Mouse (Mus musculus) heart, embryonic 16.5 days (tissue): ENCODE data around the gene Lypd3. TPM values are rescaled to one million over a fixed set of nuclear protein-coding genes. Genes with fewer than 3 reads are reported as not detected.

Source experiments
- ATAC-seq: fragments of 200-750 bp; cut with Nextera tagmentation; replicated peaks from 2 replicates; pipeline ENCODE4 v1.8.0; 2017; ENCODE audit warnings: moderate number of reproducible peaks; ENCODE audit not compliant: insufficient read depth, low FRiP score; ENCODE audit errors: extremely low read depth
- H3K27ac ChIP-seq: fragments of 300-500 bp; sonication (generic); 2 replicates; pipeline ENCODE4 v1.5.1; 2014; ENCODE audit warnings: mild to moderate bottlenecking, low read length, control low read depth, moderate library complexity
- H3K27me3 ChIP-seq: fragments of 300-500 bp; sonication (generic); 2 replicates; pipeline ENCODE4 v1.6.1; 2014; ENCODE audit warnings: low read length, mixed read lengths; ENCODE audit not compliant: control insufficient read depth, insufficient read depth
- H3K36me3 ChIP-seq: fragments of 300-500 bp; sonication (generic); 2 replicates; pipeline ENCODE4 v1.6.1; 2014; ENCODE audit not compliant: control insufficient read depth, insufficient read depth
- H3K4me1 ChIP-seq: fragments of 300-500 bp; sonication (generic); 2 replicates; pipeline ENCODE4 v1.6.1; 2014; ENCODE audit warnings: low read length, mixed read lengths; ENCODE audit not compliant: control insufficient read depth, insufficient read depth
- H3K4me2 ChIP-seq: fragments of 300-500 bp; sonication (generic); 2 replicates; pipeline ENCODE4 v1.6.1; 2014; ENCODE audit warnings: low read depth, mild to moderate bottlenecking, control low read depth, low read length
- H3K4me3 ChIP-seq: fragments of 300-500 bp; sonication (generic); 2 replicates; pipeline ENCODE4 v1.5.1; 2014; ENCODE audit warnings: mild to moderate bottlenecking, control low read depth, low read length
- H3K9ac ChIP-seq: fragments of 300-500 bp; sonication (generic); 2 replicates; pipeline ENCODE4 v1.6.1; 2014; ENCODE audit warnings: low read length, control low read depth
- H3K9me3 ChIP-seq: fragments of 300-500 bp; sonication (generic); replicated peaks from 2 replicates; pipeline ENCODE4 v1.6.1; 2016; ENCODE audit warnings: low read length; ENCODE audit not compliant: control insufficient read depth
- WGBS: fragments of 180-500 bp; shearing (Covaris S2); extraction: QIAGEN DNeasy Blood & Tissue Kit; methylation state at CpG from one replicate; pipeline ENCODE4 v1.1.7; 2014; 5-methylcytosine and 5-hydroxymethylcytosine counted together
- polyA plus RNA-seq: library from polyadenylated mRNA; unstranded; fragments of >200 nt; fragmentation: Nextera tagmentation; extraction: Ambion mirVana; gene quantifications from 2 replicates; pipeline ENCODE4 v1.2.1, GENCODE M21; 2015

Gene Lypd3
- polyA plus RNA-seq, 1 experiment from 2014 or later, result 0.08 TPM

DNA sequence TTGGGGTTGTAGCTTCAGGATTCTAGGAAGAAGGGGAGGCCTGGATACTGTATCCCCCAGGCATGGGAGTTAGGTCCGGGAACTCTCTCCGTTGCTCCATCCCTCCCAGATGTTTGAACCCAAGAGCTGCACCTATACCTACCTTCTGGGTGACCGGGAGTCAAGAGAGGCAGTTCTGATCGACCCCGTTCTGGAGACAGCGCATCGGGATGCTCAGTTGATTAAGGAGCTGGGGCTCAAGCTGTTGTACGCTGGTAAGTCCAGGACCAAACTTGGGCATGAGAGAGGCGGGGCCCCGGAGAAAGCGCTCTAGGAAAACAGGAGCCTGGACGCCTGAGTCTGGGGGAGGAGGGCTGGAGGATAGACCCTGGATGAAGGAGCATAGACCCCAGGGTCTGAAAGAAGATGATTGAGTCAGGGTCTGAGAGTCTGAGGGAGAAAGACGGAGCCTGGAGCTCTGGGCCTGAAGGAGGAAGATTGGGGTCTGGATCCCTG is 42.0 kb upstream of the Lypd3 start:
- Histone ChIP-seq H3K36me3 (no peaks in the 10 kb centered on the region), H3K27ac (no peak overlapping the region), H3K9ac (peak overlapping the region; percentile 86), H3K4me3 (peak overlapping the region; percentile 86), H3K4me2 (peak overlapping the region; percentile 93), H3K9me3 (no peaks in the 10 kb centered on the region), H3K27me3 (no peaks in the 10 kb centered on the region), H3K4me1 (peaks cover 3% of the 10 kb centered on the region; the same call in 1 of the 2 replicates)
- ATAC-seq, result no peak
- 5% methylated on average over 13 of the region's 13 CpGs for WGBS

DNA sequence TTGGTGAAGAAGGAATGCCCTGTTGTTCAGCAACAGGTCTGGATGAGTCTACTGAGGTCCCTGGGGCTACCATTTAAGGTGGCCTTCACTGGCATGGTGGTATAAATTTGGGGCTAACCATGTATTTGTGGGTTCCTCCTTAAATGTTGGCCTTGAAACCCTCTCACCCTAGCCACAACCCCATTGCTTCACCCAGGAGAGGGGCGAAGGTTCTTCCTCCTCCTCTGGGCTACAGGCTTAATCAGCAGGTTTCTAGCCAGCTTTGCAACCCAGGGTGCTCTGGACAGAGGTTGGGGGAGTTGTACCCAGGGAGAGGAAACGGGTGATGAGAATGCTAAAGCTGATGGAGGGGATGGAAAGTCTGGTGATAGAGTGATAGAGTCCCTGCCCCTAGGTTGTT is 40.9 kb upstream of the Lypd3 start:
- no peak overlapping the region for H3K4me3 ChIP-seq
- 74% methylated on average over 2 of the region's 2 CpGs for WGBS
- H3K27ac ChIP-seq, result no peak overlapping the region
- H3K9me3 ChIP-seq, result no peaks in the 10 kb centered on the region
- no peaks in the 10 kb centered on the region for H3K36me3 ChIP-seq
- no peak for ATAC-seq
- no peaks in the 10 kb centered on the region for H3K27me3 ChIP-seq
- no peak overlapping the region for H3K9ac ChIP-seq
- no peak overlapping the region for H3K4me2 ChIP-seq
- peaks cover 3% of the 10 kb centered on the region; the same call in 1 of the 2 replicates for H3K4me1 ChIP-seq

DNA sequence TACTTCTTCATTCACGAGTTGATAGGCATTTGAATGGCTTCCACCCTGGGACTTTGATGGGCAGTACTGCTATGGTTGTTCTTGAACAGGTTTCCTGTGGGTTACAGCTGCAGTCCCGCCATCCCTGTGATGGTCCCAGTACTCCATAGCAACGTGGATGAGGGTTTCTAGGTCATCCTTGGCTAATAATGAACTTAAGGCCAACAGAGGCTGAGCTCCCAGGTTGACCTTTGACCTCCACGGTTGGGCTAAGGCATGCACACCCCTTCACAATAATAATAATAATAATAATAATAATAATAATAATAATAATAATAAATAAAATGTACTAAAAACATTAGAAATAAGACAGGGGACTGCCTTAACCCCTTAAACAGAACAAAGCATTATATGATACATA is 38.2 kb upstream of the Lypd3 start:
- Histone ChIP-seq H3K4me1 (peaks cover 2% of the 10 kb centered on the region; the same call in 1 of the 2 replicates), H3K27ac (no peak overlapping the region), H3K27me3 (no peaks in the 10 kb centered on the region), H3K9me3 (no peaks in the 10 kb centered on the region), H3K4me3 (no peak overlapping the region), H3K36me3 (no peaks in the 10 kb centered on the region), H3K4me2 (no peak overlapping the region), H3K9ac (no peak overlapping the region)
- ATAC-seq, result no peak
- WGBS, result 75% methylated on average over 4 of the region's 4 CpGs

DNA sequence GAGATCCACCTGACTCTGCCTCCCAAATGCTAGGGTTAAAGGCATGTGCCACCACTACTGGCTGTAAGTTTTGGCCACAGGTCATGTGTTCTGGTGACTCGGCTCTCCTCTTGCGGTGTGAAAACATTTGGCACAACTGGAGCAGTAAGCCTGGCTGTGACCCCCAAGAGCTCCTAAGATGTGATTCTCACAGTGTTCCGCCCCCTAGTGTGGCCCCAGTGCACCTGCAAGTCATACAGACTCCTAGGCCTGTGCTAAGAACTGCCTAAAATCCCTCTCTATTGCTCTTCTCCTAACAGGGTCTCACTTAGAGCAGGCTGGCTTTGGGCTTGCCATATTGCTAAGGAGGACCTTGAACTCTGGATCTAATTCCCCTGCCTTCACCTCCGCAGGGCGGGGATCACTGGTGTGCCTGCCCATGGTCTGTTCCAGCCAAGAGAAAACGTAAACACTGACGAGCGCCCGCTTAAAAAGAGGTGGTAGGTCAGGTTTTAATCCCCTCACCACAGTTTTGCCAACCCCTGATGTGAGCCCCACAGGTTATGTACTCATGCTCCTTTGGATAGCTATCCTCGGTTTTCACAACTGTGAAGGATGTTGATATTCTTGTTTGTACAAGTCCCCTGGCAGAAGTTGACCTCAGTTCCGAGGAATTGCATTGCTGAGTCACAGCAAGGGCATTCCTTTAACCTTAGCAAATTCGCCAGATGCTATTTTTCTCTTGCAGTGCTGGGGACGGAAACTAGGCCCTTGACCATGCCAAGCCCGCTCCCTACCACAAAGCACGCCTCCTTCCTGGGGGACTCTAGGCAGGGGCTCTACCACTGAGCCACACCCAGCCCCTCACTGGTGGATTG is 36.9 kb upstream of the Lypd3 start:
- WGBS, result 66% methylated on average over 15 of the region's 15 CpGs

DNA sequence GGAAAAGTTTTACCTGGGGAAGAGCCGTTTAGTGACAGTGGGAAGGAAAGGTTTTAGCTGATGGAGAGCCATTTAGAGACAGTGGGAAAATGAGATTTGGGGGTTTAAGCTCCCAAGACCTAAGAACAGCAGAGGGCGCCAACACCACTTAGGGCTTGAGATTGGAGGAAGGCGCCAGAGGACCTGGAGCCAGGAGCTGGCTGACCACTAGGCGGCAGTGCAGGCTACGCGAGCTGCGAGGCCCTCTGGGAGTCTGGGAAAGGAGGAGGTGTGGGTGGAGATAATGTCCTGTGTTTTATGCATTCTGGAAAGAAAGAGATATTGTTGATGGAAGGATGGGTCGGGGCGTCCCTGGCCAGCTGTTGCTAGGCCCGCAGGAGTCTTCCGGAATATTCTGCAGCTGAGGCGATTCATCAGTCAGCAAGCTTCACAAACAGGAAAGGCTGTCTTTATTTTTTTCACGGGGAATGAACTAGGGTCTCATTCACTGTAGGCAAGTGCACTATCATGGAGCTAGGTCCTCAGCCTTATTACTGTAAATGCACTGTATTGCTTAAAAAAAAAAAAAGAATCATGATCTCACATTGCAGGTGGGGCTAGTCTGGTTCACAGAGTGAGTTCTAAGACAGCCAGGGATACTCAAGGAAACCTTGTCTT is 35.3 kb upstream of the Lypd3 start:
- Histone ChIP-seq H3K4me2 (peak overlapping the region; percentile 57), H3K9ac (0 out of 2 replicates have a peak overlapping the region, but pooled peaks have one; percentile 40), H3K9me3 (no peaks in the 10 kb centered on the region), H3K4me3 (no peak overlapping the region; the same call in 1 of the 2 replicates), H3K4me1 (no peaks in the 10 kb centered on the region), H3K27ac (no peak overlapping the region), H3K36me3 (no peaks in the 10 kb centered on the region), H3K27me3 (no peaks in the 10 kb centered on the region)
- WGBS, result 5% methylated on average over 13 of the region's 13 CpGs
- ATAC-seq, result peak; percentile 86

More for the DNA sequence above, 36.9 kb upstream of the Lypd3 start:
- no peaks in the 10 kb centered on the region for H3K4me1 ChIP-seq
- H3K9me3 ChIP-seq, result no peaks in the 10 kb centered on the region
- no peak overlapping the region for H3K27ac ChIP-seq
- H3K9ac ChIP-seq, result no peak overlapping the region
- no peak for ATAC-seq
- no peak overlapping the region for H3K4me2 ChIP-seq
- H3K27me3 ChIP-seq, result no peaks in the 10 kb centered on the region
- H3K4me3 ChIP-seq, result no peak overlapping the region
- no peaks in the 10 kb centered on the region for H3K36me3 ChIP-seq

DNA sequence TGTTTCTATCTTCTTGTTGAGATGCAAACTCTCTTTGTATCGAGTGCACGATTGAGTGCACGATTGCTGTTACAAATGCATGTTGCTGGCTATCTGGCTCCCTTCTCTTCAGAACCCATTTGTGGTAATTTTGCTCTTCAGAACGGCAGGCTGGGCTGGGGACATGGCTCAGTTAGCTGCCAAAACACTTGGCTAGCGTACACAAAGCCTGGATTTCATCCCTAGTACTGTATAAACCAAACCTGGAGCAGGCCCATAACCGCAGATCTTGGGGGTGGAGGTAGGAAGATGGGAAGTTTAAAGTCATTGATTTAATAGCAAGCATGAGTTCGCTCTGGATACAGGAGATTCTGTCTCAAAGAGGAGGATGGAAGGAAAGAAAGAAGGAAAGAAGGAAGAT is 30.8 kb upstream of the Lypd3 start:
- 83% methylated on average over 7 of the region's 7 CpGs for WGBS
- Histone ChIP-seq H3K4me2 (no peak overlapping the region), H3K27me3 (peaks cover 12% of the 10 kb centered on the region; the same call in 1 of the 2 replicates), H3K36me3 (no peaks in the 10 kb centered on the region), H3K4me3 (no peak overlapping the region), H3K27ac (no peak overlapping the region), H3K9ac (no peak overlapping the region), H3K9me3 (no peaks in the 10 kb centered on the region), H3K4me1 (peaks cover 5% of the 10 kb centered on the region; the same call in 1 of the 2 replicates)
- ATAC-seq, result no peak

DNA sequence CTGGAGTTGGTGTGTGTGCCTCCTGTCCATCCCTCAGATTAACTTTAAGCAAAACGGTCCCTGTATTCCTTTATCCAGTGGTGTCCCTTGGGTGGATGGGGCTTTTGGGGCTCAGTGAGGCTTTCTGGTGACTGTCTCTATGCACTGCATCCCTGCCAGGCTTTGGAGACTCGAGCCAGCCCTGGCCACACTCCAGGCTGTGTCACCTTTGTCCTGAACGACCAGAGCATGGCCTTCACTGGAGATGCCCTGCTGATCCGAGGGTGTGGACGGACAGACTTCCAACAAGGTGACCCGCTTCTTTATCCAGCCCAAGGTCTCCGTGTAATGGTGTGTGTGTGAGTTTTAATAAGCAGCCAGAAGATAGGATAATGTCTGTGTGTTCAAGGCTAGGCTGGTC is 30.3 kb upstream of the Lypd3 start:
- Histone ChIP-seq H3K4me3 (no peak overlapping the region), H3K9ac (no peak overlapping the region), H3K36me3 (no peaks in the 10 kb centered on the region), H3K4me1 (peaks cover 5% of the 10 kb centered on the region), H3K4me2 (no peak overlapping the region), H3K27ac (no peak overlapping the region), H3K9me3 (no peaks in the 10 kb centered on the region), H3K27me3 (peaks cover 15% of the 10 kb centered on the region)
- WGBS, result 69% methylated on average over 7 of the region's 7 CpGs
- no peak for ATAC-seq

DNA sequence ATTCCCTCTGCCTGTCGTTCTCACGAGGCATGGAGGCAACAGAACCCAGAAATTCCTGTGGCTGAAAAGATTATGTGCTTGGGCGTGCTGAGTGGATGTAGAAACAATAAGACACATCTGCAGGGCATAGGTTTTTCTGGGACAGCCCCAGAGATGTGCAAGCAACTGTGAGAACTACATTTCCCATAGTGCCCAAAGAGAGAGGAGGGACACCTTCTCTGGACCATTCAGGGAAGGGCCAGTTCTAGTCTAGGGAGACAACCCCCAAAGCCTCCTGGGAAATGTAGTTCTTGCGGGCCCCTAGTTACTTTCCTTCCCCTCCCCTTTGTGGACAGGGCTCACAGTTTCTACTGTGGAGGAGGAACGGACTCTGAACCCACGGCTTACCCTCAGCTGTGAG is 28.3 kb upstream of the Lypd3 start:
- ATAC-seq, result peak; percentile 75
- Histone ChIP-seq H3K4me1 (peaks cover 12% of the 10 kb centered on the region), H3K9me3 (no peaks in the 10 kb centered on the region), H3K4me2 (no peak overlapping the region; the same call in 1 of the 2 replicates), H3K27ac (no peak overlapping the region), H3K36me3 (no peaks in the 10 kb centered on the region), H3K4me3 (peak overlapping the region; percentile 25; the same call in 1 of the 2 replicates), H3K9ac (no peak overlapping the region), H3K27me3 (peaks cover 26% of the 10 kb centered on the region)
- WGBS, result 41% methylated on average over 6 of the region's 6 CpGs

DNA sequence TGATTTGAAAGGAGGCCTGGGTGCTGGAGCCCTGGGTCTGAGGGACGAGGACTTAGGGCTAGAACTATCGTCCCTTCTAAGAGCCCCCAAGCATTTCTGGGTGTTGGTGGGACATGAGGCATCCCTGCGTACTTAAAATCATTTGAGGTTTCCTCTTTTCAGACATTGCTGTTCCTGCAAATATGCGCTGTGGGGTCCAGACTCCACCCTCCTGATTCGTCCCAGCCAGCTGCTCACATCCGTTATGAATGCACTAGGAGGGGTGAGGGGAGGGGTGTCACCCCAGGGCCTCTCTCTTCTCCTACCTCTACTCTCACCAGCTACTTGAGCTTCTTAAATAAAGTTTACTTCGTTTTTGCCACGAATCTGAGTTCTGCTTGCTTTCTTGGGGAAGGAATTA is 27.8 kb upstream of the Lypd3 start:
- no peak for ATAC-seq
- no peaks in the 10 kb centered on the region for H3K9me3 ChIP-seq
- peaks cover 12% of the 10 kb centered on the region for H3K4me1 ChIP-seq
- no peak overlapping the region; the same call in 1 of the 2 replicates for H3K9ac ChIP-seq
- WGBS, result 66% methylated on average over 8 of the region's 8 CpGs
- peak overlapping the region; percentile 25; the same call in 1 of the 2 replicates for H3K4me3 ChIP-seq
- no peak overlapping the region for H3K27ac ChIP-seq
- H3K27me3 ChIP-seq, result peaks cover 31% of the 10 kb centered on the region
- H3K4me2 ChIP-seq, result peak overlapping the region; percentile 13; the same call in 1 of the 2 replicates
- no peaks in the 10 kb centered on the region for H3K36me3 ChIP-seq
